Mouse (Mus musculus): ENCODE data around the gene Ctnna3. TPM values are rescaled to one million over a fixed set of nuclear protein-coding genes. Genes with fewer than 3 reads are reported as not detected.
"Not testable (repeated sequence)": the region's sequence is repeated elsewhere in the genome, so short reads cannot be mapped to it uniquely, and the experiment has no call there.

Gene Ctnna3
- polyA plus RNA-seq, 1 experiment from 2014 or later = 0.40 TPM

DNA sequence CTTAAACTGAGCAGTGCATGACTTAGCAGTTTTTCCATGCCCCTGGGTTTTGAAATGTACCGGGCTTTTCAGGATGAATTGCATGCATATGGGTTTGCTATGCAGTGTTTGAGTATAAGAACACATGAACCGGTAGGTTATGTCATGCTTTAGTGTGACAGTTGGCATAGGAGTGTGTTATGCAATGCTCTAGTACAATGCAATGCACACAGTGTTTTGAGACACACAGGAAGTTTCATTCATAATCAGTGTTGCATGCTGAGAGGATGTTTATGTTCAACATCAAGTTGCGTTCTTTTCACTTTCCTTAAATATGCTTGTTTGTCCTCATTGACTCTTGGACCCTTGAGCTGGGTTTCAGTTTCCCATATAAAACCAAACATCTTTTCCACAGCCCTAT, 758.1 kb downstream of the Ctnna3 start:
- WGBS = 88% methylated on average over 3 of the region's 3 CpGs
- Histone ChIP-seq H3K9ac (ENCODE audit: low read depth, low read length) (no peak overlapping the region), H3K36me3 (ENCODE audit: control insufficient read depth, insufficient read depth, low read length) (no peaks in the 10 kb centered on the region), H3K27ac (ENCODE audit: low read depth, low read length) (no peak overlapping the region), H3K27me3 (replicated peaks; ENCODE audit: control insufficient read depth, insufficient read depth, low read length) (no peaks in the 10 kb centered on the region), H3K9me3 (ENCODE audit: control insufficient read depth, low read length) (no peaks in the 10 kb centered on the region), H3K4me3 (ENCODE audit: low read depth, low read length) (no peak overlapping the region), H3K4me2 (no peak overlapping the region), H3K4me1 (replicated peaks; ENCODE audit: control insufficient read depth, insufficient read depth, low read length) (no peaks in the 10 kb centered on the region)
- no peak for ATAC-seq (replicated peaks; ENCODE audit: low FRiP score)
- no peak for DNase-seq (ENCODE audit: low spot score)

DNA sequence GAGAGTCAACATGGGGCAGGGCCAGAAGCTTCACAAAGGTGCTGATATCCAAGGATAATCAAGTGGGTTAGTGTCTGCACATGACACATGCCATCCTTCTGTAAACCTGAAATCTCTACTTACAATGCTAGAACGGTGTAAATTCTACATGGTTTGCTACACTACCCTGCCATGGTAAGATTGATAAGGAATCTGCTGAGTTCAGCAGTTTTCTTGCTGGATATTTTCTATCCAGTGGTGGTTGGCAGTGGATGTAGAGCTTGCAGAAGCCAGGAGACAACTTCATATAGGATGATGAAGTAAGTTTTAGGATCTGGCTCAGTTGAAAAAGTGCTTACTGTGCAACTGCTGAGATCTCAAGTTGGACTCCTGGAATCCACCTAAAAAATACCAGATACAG, 767.7 kb downstream of the Ctnna3 start:
- H3K36me3 ChIP-seq (ENCODE audit: control insufficient read depth, insufficient read depth, low read length) = no peaks in the 10 kb centered on the region
- ATAC-seq (replicated peaks; ENCODE audit: low FRiP score) (no peak), DNase-seq (ENCODE audit: low spot score) (no peak)
- WGBS = 70% methylated on average over 1 of the region's 1 CpGs
- no peaks in the 10 kb centered on the region for H3K9me3 ChIP-seq (ENCODE audit: control insufficient read depth, low read length)
- no peak overlapping the region for H3K9ac ChIP-seq (ENCODE audit: low read depth, low read length)
- H3K4me3 ChIP-seq (ENCODE audit: low read depth, low read length) = no peak overlapping the region
- H3K4me2 ChIP-seq = no peak overlapping the region
- no peaks in the 10 kb centered on the region for H3K27me3 ChIP-seq (replicated peaks; ENCODE audit: control insufficient read depth, insufficient read depth, low read length)
- H3K4me1 ChIP-seq (replicated peaks; ENCODE audit: control insufficient read depth, insufficient read depth, low read length) = no peaks in the 10 kb centered on the region
- no peak overlapping the region for H3K27ac ChIP-seq (ENCODE audit: low read depth, low read length)

- ATAC-seq (replicated peaks; ENCODE audit: low FRiP score) (no peak), DNase-seq (ENCODE audit: low spot score) (no peak)
- no peak overlapping the region for H3K4me2 ChIP-seq
- H3K4me1 ChIP-seq (replicated peaks; ENCODE audit: control insufficient read depth, insufficient read depth, low read length) = no peaks in the 10 kb centered on the region
- H3K9ac ChIP-seq (ENCODE audit: low read depth, low read length) = no peak overlapping the region
- H3K4me3 ChIP-seq (ENCODE audit: low read depth, low read length) = no peak overlapping the region
- WGBS = 70% methylated on average over 3 of the region's 3 CpGs
- no peaks in the 10 kb centered on the region for H3K27me3 ChIP-seq (replicated peaks; ENCODE audit: control insufficient read depth, insufficient read depth, low read length)
- no peak overlapping the region for H3K27ac ChIP-seq (ENCODE audit: low read depth, low read length)
- H3K9me3 ChIP-seq (ENCODE audit: control insufficient read depth, low read length) = peaks cover 2% of the 10 kb centered on the region; the same call in 1 of the 2 replicates
- H3K36me3 ChIP-seq (ENCODE audit: control insufficient read depth, insufficient read depth, low read length) = no peaks in the 10 kb centered on the region
Measured at GRCm38 (mm10) chr10:64215632-64216031, 785.7 kb downstream of the Ctnna3 start.

DNA sequence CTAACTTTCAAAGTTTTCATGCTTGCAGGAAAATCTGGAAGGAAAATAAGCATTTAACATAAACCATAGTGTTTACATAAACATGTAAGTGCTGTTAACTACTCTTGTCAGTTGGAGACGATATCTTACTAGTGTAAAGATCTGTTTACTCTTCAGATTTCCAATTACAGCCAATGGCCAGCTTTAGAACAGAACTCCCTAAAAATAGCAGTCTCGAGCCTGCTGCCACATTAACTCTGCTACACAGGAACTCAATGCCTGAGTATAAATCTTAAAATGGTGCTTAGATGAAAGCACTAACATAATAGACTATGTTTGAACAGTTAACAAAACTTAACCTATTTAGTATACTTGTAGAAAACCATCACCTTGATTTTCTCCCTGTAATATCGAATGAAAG, 793.1 kb downstream of the Ctnna3 start:
- WGBS = 60% methylated on average over 3 of the region's 3 CpGs
- Histone ChIP-seq H3K9ac (ENCODE audit: low read depth, low read length) (no peak overlapping the region), H3K36me3 (ENCODE audit: control insufficient read depth, insufficient read depth, low read length) (no peaks in the 10 kb centered on the region), H3K4me1 (replicated peaks; ENCODE audit: control insufficient read depth, insufficient read depth, low read length) (no peaks in the 10 kb centered on the region), H3K4me2 (no peak overlapping the region), H3K9me3 (ENCODE audit: control insufficient read depth, low read length) (no peaks in the 10 kb centered on the region), H3K27me3 (replicated peaks; ENCODE audit: control insufficient read depth, insufficient read depth, low read length) (no peaks in the 10 kb centered on the region), H3K4me3 (ENCODE audit: low read depth, low read length) (no peak overlapping the region), H3K27ac (ENCODE audit: low read depth, low read length) (no peak overlapping the region)
- DNase-seq (ENCODE audit: low spot score) = no peak
- ATAC-seq (replicated peaks; ENCODE audit: low FRiP score) = no peak

- Histone ChIP-seq H3K27me3 (replicated peaks; ENCODE audit: control insufficient read depth, insufficient read depth, low read length) (no peaks in the 10 kb centered on the region), H3K4me2 (no peak overlapping the region), H3K9ac (ENCODE audit: low read depth, low read length) (no peak overlapping the region), H3K4me1 (replicated peaks; ENCODE audit: control insufficient read depth, insufficient read depth, low read length) (no peaks in the 10 kb centered on the region), H3K4me3 (ENCODE audit: low read depth, low read length) (no peak overlapping the region), H3K27ac (ENCODE audit: low read depth, low read length) (no peak overlapping the region), H3K36me3 (ENCODE audit: control insufficient read depth, insufficient read depth, low read length) (no peaks in the 10 kb centered on the region), H3K9me3 (ENCODE audit: control insufficient read depth, low read length) (no peaks in the 10 kb centered on the region)
- ATAC-seq (replicated peaks; ENCODE audit: low FRiP score) = no peak
- no peak for DNase-seq (ENCODE audit: low spot score)
- 94% methylated on average over 9 of the region's 9 CpGs for WGBS
Measured at GRCm38 (mm10) chr10:64224007-64224406, 794.1 kb downstream of the Ctnna3 start.

DNA sequence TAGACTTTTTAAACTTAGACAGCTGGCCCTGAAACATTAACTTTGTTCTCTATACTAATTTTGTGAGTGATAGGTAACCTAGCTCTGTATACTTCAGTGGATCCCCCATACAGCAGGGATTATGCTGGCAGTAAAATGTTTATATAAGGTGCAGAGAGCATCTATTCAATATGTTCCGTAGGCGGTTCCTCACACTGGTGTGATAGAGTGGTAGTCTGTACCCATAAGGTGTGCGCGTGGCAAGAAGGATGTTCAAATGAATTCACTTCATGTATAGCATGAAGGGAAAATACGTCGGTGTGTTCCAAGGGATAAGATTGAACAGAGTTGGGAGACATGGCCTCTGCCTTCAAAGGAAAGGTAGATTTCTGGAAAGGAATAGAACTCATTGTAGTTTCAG, 794.5 kb downstream of the Ctnna3 start:
- Histone ChIP-seq H3K27ac (ENCODE audit: low read depth, low read length) (no peak overlapping the region), H3K36me3 (ENCODE audit: control insufficient read depth, insufficient read depth, low read length) (no peaks in the 10 kb centered on the region), H3K9ac (ENCODE audit: low read depth, low read length) (no peak overlapping the region), H3K9me3 (ENCODE audit: control insufficient read depth, low read length) (no peaks in the 10 kb centered on the region), H3K4me3 (ENCODE audit: low read depth, low read length) (no peak overlapping the region), H3K27me3 (replicated peaks; ENCODE audit: control insufficient read depth, insufficient read depth, low read length) (no peaks in the 10 kb centered on the region), H3K4me1 (replicated peaks; ENCODE audit: control insufficient read depth, insufficient read depth, low read length) (no peaks in the 10 kb centered on the region), H3K4me2 (no peak overlapping the region)
- ATAC-seq (replicated peaks; ENCODE audit: low FRiP score) (no peak), DNase-seq (ENCODE audit: low spot score) (no peak)
- WGBS = 84% methylated on average over 6 of the region's 6 CpGs

DNA sequence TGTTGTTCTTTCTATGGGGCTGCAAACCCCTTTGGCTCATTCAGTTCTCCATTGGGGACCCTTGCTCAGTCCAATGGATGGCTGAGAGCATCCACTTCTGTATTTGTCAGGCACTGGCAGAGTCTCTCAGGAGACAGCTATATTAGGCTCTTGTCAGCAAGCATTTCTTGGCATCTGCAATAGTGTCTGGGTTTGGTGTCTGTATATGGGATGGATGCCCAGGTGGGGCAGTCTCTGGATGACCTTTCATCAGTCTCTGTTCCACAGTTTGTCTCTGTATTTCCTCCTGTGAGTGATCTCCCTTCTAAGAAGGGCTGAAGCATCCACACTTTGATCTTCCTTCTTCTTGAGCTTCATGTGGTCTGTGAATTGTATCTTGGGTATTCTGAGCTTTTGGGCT, 795.9 kb downstream of the Ctnna3 start:
- not testable (repeated sequence) for H3K27me3 ChIP-seq (replicated peaks; ENCODE audit: control insufficient read depth, insufficient read depth, low read length); H3K36me3 ChIP-seq (ENCODE audit: control insufficient read depth, insufficient read depth, low read length); H3K4me3 ChIP-seq (ENCODE audit: low read depth, low read length); ATAC-seq (replicated peaks; ENCODE audit: low FRiP score); H3K9me3 ChIP-seq (ENCODE audit: control insufficient read depth, low read length); H3K4me1 ChIP-seq (replicated peaks; ENCODE audit: control insufficient read depth, insufficient read depth, low read length); H3K27ac ChIP-seq (ENCODE audit: low read depth, low read length); DNase-seq (ENCODE audit: low spot score); H3K4me2 ChIP-seq; H3K9ac ChIP-seq (ENCODE audit: low read depth, low read length)

DNA sequence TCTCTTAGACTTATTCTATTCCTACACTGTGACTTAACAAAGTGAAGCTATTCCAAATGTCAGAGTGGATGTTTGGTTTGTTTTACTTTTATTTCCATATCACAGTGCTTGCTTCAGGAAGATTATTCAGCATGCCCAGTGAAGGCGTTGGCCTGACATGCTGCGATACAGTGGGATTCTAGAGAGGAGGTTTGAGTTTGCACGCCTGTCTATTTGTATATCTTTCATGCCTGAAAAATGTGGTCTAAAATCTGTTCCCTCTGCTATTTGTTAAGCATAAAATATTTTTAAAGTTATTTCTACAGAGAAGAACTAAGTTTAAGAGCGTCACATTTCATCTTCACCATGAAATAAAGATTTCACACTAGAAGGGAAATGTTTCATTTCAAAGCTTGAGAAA, 813.5 kb downstream of the Ctnna3 start:
- 84% methylated on average over 4 of the region's 4 CpGs for WGBS
- no peak for ATAC-seq (replicated peaks; ENCODE audit: low FRiP score)
- no peak overlapping the region for H3K4me2 ChIP-seq
- no peaks in the 10 kb centered on the region for H3K27me3 ChIP-seq (replicated peaks; ENCODE audit: control insufficient read depth, insufficient read depth, low read length)
- H3K27ac ChIP-seq (ENCODE audit: low read depth, low read length) = no peak overlapping the region
- H3K9ac ChIP-seq (ENCODE audit: low read depth, low read length) = no peak overlapping the region
- no peaks in the 10 kb centered on the region for H3K4me1 ChIP-seq (replicated peaks; ENCODE audit: control insufficient read depth, insufficient read depth, low read length)
- H3K4me3 ChIP-seq (ENCODE audit: low read depth, low read length) = no peak overlapping the region
- no peaks in the 10 kb centered on the region for H3K9me3 ChIP-seq (ENCODE audit: control insufficient read depth, low read length)
- no peaks in the 10 kb centered on the region for H3K36me3 ChIP-seq (ENCODE audit: control insufficient read depth, insufficient read depth, low read length)
- no peak for DNase-seq (ENCODE audit: low spot score)

DNA sequence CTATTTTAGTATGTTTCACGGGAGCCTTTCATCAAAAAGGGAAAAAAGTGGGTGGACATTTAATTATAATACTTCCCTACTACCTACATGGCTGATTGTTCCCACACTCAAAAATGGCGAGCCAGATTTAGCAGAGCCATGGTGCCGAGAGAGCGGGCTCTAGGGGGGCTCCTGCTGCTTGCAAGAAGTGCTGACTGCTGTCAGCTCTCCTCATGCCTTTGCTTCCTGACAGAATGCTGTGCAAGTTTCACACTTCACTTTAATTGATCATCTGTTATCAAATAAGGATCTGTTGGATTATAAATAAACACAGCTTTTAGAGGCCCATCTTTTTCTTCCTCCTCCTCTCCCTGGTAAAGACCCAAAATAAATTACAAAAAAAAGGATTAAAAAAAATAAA, 838.3 kb downstream of the Ctnna3 start:
- Histone ChIP-seq H3K9me3 (ENCODE audit: control insufficient read depth, low read length) (no peaks in the 10 kb centered on the region), H3K27ac (ENCODE audit: low read depth, low read length) (no peak overlapping the region), H3K36me3 (ENCODE audit: control insufficient read depth, insufficient read depth, low read length) (no peaks in the 10 kb centered on the region), H3K4me3 (ENCODE audit: low read depth, low read length) (no peak overlapping the region), H3K4me2 (no peak overlapping the region), H3K9ac (ENCODE audit: low read depth, low read length) (no peak overlapping the region), H3K27me3 (replicated peaks; ENCODE audit: control insufficient read depth, insufficient read depth, low read length) (no peaks in the 10 kb centered on the region), H3K4me1 (replicated peaks; ENCODE audit: control insufficient read depth, insufficient read depth, low read length) (no peaks in the 10 kb centered on the region)
- DNase-seq (ENCODE audit: low spot score) (no peak), ATAC-seq (replicated peaks; ENCODE audit: low FRiP score) (no peak)
- WGBS = 80% methylated on average over 4 of the region's 4 CpGs
